Mouse (Mus musculus) CD4-positive, CD25-positive, alpha-beta regulatory T cell, adult 2 months (primary cell): ENCODE measurements around the gene Camk1d.
"Not testable (repeated sequence)": the region's sequence is repeated elsewhere in the genome, so short reads cannot be mapped to it uniquely, and the experiment has no call there.

Experiments used
- DNase-seq: peaks from one replicate; pipeline ENCODE4 v3.0.0-alpha.2; 2012; ENCODE audit warnings: low read depth, low spot score

Camk1d gene

DNA sequence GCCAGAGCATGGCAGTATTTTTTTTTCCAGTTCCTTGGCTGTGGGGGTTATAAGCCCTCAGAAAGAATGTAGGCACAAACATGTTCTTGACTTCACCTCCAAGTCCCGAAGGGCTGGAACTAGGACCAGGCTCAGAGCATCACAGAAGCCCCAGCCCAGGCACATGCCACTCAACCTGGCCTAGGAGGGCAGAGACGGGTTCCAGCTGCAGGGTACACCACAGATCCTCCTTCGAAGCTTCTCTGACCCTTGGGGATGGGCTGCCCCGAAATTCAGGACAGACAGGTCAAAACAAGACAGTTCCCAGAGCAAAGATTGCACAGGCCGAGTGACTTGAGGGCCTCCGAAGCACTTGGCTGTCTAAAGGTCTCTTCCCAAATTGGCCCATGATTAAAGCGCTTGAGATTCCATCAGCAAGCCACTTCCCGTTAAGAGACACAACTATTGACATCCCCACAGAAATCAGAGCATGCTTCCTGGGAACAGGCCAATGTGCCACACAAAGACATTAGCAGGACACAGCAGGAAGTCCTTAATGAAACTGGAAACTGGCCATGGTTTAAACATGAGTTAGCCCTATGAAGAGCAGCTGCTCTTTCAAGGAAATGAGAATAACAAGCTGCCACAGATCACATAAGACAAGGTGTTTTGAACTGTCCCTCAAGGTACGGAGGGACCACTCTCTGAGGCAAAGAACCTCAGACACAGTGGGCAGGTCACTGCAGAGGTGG is 136.8 kb downstream of the Camk1d start:
- no peak for DNase-seq

GRCm38 (mm10) chr2:5572314-5573006 is 141.9 kb downstream of the Camk1d start:
- DNase-seq, result no peak

- no peak for DNase-seq
Observed at GRCm38 (mm10) chr2:5566611-5567010, 147.7 kb downstream of the Camk1d start.

DNA sequence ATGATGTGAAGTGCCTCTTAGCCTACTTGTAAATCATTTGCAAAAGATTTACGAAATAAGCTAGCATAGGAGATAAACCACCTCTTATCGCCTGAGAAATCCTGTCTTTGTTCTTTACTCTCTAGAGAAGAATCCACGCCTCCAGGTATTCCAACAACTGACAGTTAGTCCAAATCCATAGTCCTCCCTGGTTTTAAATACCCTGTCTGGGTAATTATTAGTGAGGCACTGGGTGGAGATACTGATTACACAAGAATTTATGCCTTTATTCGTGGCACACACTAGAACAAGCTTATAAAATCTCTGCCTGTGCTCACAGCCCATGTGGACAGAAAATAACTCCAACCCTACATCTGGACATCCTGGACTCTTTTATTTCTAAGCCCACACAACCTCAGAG is 150.6 kb downstream of the Camk1d start:
- DNase-seq, result no peak

DNA sequence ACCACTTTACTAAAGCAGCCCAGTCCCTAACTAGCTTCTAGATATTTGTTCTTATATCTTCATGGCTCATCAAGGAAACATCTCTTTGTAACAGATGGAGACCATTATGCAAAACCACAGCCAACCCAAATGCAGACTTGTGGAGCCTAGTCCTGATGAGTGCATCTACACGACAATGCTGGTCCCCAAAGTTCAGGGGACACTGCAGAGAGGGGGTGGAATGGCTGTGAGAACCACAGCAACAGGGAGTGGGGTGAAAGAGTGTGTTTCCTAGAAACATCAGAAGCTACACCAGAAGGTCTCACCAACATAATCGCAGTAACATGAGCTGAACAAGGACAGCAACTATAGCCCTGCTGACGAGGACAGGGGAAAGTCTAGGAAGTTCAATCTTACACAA is 152.9 kb downstream of the Camk1d start:
- no peak for DNase-seq

- no peak for DNase-seq
Observed at GRCm38 (mm10) chr2:5553264-5553663, 161.1 kb downstream of the Camk1d start.

DNA sequence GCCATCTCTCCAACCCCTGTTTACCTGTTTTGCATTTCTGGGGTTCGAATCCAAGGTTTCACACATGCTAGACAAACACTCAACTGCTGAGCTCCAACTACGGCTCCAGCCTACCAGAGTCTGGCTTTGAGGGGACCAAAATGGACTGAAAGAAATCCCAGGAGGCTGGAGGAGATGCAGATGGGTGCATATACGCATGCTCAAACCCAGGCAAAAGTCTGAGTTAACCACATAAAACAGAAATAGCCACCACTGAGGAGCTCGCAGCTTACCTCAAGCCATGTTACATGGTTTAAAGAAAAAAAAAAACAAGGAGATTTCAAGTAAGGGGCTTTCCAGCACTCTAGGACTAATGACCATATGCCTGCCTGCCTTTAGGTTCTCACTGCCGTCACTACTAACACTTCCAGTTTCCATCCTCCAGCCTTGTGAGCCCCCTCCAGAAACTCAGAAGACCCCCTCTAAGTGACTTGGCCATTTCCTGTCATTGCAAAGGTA is 162.5 kb downstream of the Camk1d start:
- no peak for DNase-seq

- DNase-seq, result no peak
Observed at GRCm38 (mm10) chr2:5549334-5549733, 165.0 kb downstream of the Camk1d start.

DNA sequence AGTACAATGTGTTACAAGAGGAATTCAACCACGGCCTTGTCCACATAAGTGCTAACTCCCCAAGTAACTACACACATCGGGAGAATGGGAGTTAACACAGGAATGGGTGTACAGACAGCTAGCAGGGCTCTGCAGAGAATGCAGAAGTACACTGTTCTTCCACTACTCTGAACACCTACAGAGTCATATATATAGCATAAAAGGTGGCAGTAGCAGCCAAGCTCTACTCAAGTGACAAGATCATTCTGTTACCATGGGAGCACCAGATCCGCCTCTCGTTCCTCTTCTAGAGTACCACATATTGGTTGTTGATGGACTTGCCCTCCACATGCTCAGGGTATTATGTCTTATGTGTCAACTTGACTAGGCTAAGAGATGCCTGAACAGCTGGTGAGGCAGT is 165.4 kb downstream of the Camk1d start:
- no peak for DNase-seq

DNA sequence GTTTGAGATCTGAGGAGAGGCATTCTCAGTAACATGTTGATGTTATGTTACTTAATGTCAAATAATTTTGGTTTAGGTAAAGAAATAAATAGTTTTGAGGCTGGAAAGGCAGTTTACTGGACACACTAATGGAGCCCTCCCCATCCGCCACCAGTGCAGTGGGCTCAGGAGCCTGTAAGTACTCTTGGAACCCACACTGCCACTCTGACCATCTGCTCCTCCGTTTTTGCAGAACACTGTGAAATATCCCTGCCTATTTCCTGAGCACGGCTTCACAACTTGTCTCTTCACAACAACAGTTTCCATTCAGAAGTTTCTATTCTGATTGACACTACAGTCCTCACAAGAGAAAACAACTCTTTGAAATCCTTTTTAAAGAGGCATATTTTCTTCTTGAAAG is 173.4 kb downstream of the Camk1d start:
- no peak for DNase-seq

GRCm38 (mm10) chr2:5539894-5540293 is 174.4 kb downstream of the Camk1d start:
- not testable (repeated sequence) for DNase-seq

GRCm38 (mm10) chr2:5533868-5534267 is 180.4 kb downstream of the Camk1d start:
- DNase-seq, result no peak

- no peak for DNase-seq
Observed at GRCm38 (mm10) chr2:5529992-5530391, 184.3 kb downstream of the Camk1d start.

DNA sequence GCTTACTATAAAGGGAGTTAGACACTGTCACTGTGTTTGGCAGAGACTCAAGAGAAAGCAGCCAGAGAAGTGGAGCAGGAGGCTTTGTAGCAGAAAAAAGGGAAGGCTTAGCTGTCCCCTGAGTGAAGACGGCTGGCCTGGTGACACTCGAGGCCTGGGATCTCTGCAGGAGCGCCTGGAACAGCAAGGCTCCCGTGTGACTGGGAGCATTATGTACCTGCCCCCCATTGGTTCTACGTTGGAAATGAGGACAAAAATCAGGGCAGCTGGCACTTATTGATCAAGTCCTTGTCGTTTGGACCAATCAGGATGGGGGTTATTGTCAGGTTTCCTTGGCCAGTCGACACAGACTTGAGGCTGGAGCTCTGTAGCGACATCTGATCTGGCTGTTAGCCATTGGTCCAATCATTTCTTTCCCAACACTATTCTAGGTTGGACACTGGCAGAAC is 195.1 kb downstream of the Camk1d start:
- no peak for DNase-seq

DNA sequence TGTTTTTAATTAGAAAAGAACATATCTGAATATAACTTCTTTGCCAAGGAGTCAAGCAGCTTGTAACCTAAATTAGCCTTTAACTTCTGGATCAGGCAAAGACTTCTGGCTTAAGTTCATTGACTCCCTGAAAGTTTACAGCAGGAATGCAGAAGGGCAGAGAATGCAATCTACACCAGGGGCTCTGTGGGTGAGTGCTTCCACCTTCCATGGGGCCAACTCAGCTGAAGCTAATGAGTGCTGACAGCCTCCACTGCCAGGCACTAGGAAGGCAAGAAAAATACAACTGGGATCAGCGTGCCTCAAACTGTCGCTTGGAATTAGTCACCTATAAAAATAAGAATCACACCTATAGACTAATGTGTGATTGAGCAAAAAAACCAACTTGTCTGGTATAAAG is 199.2 kb downstream of the Camk1d start:
- no peak for DNase-seq

GRCm38 (mm10) chr2:5514095-5514494 is 200.2 kb downstream of the Camk1d start:
- no peak for DNase-seq

DNA sequence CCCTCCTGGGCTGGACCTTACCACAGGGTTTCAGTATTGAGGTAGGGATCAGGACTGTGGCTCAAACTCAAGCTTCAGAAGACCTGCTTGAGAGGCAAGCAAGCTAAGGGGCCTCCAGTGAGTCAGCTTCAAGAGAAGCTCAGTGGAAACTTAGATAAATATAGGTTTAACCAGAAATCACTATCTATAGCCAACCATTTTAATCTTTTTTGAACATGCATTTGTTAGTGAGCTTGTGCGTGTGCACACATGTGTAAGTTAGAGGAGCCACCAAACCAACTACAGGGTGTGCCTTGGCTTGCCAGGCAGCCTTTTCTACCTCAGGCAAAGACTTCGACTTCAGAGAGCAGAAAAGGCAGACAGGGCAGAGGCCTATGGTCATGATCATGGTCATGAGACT is 200.7 kb downstream of the Camk1d start:
- no peak for DNase-seq

GRCm38 (mm10) chr2:5510042-5510441 is 204.3 kb downstream of the Camk1d start:
- DNase-seq, result no peak

DNA sequence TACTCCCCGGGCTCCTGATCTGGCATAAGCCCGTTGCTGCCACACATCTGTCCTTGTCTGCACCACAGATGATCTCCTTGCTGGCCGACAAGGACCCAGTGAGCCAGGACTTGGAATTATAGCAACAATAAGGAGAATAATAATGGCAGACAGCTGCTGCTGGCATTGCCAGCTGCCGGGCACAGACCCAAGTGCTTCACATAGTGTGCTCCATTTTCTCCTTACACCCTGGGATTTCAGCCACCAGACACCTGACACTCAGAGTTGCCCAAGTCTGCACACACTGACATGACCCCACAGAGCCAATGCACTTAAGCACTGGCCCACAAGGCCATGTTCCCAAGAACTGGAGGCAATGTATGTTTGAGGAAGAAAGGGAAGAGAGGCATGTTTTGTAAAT is 214.7 kb downstream of the Camk1d start:
- DNase-seq, result no peak

DNA sequence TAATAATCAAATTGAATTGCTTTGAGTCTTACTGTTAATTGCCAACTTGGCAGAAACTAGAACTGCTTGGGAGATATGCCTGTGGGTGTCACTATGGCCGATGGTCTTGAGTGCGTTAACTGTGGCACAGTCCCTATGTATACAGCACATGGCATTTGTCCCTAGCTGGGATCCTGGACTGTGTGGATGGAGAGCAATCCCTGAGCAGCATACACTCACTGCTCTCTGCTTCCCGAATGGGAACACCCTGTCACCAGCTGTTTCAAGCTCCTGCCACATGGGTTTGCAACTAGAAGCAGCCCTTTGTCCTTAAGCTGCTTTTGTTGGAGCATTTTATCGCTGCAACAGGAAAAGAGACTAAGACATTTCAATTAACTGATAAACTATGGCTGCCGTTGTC is 224.4 kb downstream of the Camk1d start:
- no peak for DNase-seq

DNA sequence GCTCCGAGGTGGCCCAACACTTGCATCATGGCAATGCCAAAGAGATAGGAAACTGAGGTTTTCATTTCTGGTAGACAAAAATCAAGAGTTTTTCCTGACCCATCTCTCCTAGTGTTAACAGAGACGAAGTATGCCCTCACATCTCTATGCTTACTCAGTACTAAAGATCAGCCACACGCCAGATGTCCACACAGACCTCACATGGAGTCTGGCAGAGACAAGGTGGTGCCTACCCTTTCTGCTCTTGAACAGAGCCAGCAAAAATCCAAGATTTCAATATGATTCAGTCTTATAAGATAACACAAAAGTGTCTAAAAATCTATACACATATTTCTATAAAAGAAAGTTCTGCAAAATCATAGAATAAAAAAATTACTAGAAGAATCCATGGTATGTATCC is 227.0 kb downstream of the Camk1d start:
- no peak for DNase-seq

- peak; percentile 52 for DNase-seq
Observed at GRCm38 (mm10) chr2:5486663-5487062, 227.7 kb downstream of the Camk1d start.

DNA sequence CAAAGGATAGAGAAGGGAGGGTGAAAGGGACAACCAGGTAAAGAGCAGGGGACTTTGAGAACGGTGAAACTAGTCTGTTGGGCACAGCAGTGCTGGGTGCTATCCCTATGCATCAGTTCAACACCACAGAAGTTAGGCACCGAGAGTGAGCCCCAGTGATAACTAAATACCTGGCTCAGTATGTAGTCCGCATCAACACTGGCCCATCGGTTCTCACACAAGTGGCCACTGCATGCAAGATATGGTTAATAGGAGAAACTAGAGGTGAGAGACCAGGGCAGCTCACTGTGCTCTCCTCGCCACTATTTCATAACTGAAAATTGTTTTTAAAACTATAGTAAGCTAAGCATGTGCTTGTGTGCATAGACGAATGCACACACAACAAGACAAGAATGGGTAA is 228.5 kb downstream of the Camk1d start:
- no peak for DNase-seq
